Mouse (Mus musculus) G1E (cell line): ENCODE results near the gene Baiap2.

Experiments used
- CTCF ChIP-seq: IDR thresholded peaks from 2 replicates; pipeline ENCODE4 v1.5.1; 2012; ENCODE audit warnings: low read depth, low read length, inconsistent platforms, mixed read lengths
- GATA1 ChIP-seq: IDR thresholded peaks from 2 replicates; pipeline ENCODE4 v1.6.1; 2012; ENCODE audit warnings: borderline replicate concordance, low read length, inconsistent platforms, mixed read lengths
- GATA2 ChIP-seq: IDR thresholded peaks from 2 replicates; pipeline ENCODE4 v1.6.1; 2012; ENCODE audit warnings: low read depth, low read length, inconsistent platforms, borderline replicate concordance
- POLR2AphosphoS5 ChIP-seq: IDR thresholded peaks from 2 replicates; pipeline ENCODE4 v1.6.1; 2012; ENCODE audit warnings: low read depth, low read length, inconsistent platforms; ENCODE audit not compliant: insufficient replicate concordance
- TAL1 ChIP-seq: conservative IDR thresholded peaks from 2 replicates; pipeline ENCODE4 v1.6.1; 2012; ENCODE audit warnings: low read depth, low read length, inconsistent platforms, mixed read lengths

DNA sequence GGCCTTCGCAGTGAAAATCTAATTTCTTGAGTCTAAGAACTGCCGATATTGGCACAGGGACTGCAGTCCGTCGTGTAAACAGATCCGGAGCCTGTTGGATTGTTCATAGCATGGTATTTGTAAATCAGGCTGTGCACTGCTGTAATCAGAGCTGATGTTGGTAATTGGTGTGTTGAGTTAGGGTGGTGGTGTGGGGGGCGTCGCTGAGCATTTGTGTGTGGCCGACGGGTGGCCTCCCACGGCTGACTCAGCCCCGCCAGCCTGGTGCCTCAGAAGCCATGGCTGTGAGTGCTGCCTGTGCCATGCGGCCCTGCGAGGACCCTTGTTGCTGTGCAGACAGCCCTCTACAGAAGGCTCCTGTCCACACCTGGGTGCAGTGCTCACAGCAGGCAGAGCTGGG lies 14.0 kb downstream of the Baiap2 start:
- TF ChIP-seq CTCF: no peak
- no peak for TF ChIP-seq GATA2
- no peak for TF ChIP-seq GATA1
- no peak for TF ChIP-seq POLR2AphosphoS5
- TF ChIP-seq TAL1: no peak
